Mouse (Mus musculus) erythroblast, embryonic 14.5 days (primary cell): ENCODE measurements around the gene Lekr1.

Experiments used
- GATA1 ChIP-seq: IDR thresholded peaks from 2 replicates; pipeline ENCODE4 v1.6.1; 2012; ENCODE audit warnings: low read length, inconsistent platforms, mixed read lengths
- TAL1 ChIP-seq: IDR thresholded peaks from 3 replicates; pipeline ENCODE4 v1.6.1; 2012; ENCODE audit warnings: low read length, inconsistent platforms, mixed read lengths

GRCm38 (mm10) chr3:65737816-65738215, 71.8 kb downstream of the Lekr1 start:
- TF ChIP-seq TAL1: no peak
- no peak for TF ChIP-seq GATA1
